Mouse (Mus musculus): ENCODE results near the gene Crybg1. TPM values are rescaled to one million over a fixed set of nuclear protein-coding genes. Genes with fewer than 3 reads are reported as not detected.

Gene Crybg1
- polyA plus RNA-seq, 1 experiment from 2014 or later, result 1.0 TPM

DNA sequence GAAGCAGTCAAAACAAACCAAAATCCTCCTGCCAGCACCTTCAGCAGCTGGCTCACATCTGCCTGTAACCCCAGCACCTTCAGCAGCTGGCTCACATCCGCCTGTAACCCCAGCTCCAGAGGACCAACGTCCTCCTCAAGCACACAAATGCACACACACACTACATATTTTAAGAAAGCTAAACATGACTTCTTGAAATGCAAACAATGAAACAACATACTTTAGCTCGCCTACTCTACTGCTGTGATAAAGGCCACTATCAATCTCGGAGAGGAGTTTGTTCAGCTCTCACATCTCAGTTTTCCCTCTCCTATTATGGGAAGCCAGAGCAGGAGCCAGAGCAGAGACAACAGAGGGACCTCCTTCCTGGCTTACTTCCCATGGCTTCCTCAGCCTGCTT is 34.0 kb downstream of the Crybg1 start:
- H3K27ac ChIP-seq (ENCODE audit: low read length), result no peak overlapping the region
- 35% methylated on average over 4 of the region's 4 CpGs for WGBS (ENCODE audit: insufficient replicate concordance)
- no peaks in the 10 kb centered on the region for H3K4me1 ChIP-seq (ENCODE audit: control insufficient read depth, low read depth, low read length)
- H3K36me3 ChIP-seq (ENCODE audit: control insufficient read depth, insufficient read depth), result no peaks in the 10 kb centered on the region
- H3K9ac ChIP-seq (ENCODE audit: low read depth, low read length), result no peak overlapping the region
- no peak overlapping the region for H3K4me2 ChIP-seq (ENCODE audit: low read depth, low read length)
- H3K9me3 ChIP-seq (replicated peaks; ENCODE audit: control insufficient read depth, low read length), result no peaks in the 10 kb centered on the region
- H3K27me3 ChIP-seq (ENCODE audit: control insufficient read depth, insufficient read depth, low read depth, low read length), result no peaks in the 10 kb centered on the region
- ATAC-seq (ENCODE audit: low read depth), result no peak
- H3K4me3 ChIP-seq (ENCODE audit: low read depth, low read length), result no peak overlapping the region

DNA sequence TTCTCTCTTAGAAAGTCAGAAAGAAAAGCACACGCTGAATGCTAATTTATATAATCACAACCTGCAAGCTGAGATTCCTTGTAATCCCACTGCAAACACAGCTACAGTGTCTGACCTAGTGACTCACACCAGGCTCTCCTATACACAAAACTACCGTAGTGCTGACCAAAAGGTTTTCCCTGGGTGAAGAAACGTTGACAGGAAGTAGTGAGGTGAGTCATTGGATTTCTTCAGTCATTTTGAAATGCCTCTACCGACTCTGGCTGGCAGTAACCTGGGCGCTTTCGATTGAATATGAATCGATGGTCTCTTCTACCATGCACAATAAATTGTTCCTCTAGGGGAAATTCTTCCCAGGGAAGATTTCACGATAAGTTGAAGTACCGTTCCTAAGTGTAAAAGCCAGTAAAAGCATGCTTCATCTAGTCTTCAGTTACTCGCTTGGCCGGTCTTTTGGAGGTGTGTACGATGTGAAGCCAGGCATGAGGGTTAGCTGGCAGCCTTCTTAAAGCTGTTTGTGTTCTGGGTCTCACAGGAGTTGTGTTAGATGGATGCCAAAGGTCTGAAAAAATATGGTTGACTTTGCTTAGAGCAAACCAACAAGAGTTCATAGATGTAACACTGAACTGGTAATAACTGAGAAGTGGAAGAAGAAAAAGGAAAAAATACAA is 36.5 kb downstream of the Crybg1 start:
- H3K4me1 ChIP-seq (ENCODE audit: control insufficient read depth, low read depth, low read length), result no peaks in the 10 kb centered on the region
- no peaks in the 10 kb centered on the region for H3K36me3 ChIP-seq (ENCODE audit: control insufficient read depth, insufficient read depth)
- H3K9ac ChIP-seq (ENCODE audit: low read depth, low read length), result no peak overlapping the region
- no peak overlapping the region for H3K4me3 ChIP-seq (ENCODE audit: low read depth, low read length)
- ATAC-seq (ENCODE audit: low read depth), result no peak
- WGBS (ENCODE audit: insufficient replicate concordance), result 62% methylated on average over 12 of the region's 12 CpGs
- no peak overlapping the region for H3K27ac ChIP-seq (ENCODE audit: low read length)
- no peaks in the 10 kb centered on the region for H3K27me3 ChIP-seq (ENCODE audit: control insufficient read depth, insufficient read depth, low read depth, low read length)
- no peak overlapping the region for H3K4me2 ChIP-seq (ENCODE audit: low read depth, low read length)
- H3K9me3 ChIP-seq (replicated peaks; ENCODE audit: control insufficient read depth, low read length), result no peaks in the 10 kb centered on the region

- 66% methylated on average over 10 of the region's 10 CpGs for WGBS (ENCODE audit: insufficient replicate concordance)
- H3K9me3 ChIP-seq (replicated peaks; ENCODE audit: control insufficient read depth, low read length), result no peaks in the 10 kb centered on the region
- H3K9ac ChIP-seq (ENCODE audit: low read depth, low read length), result no peak overlapping the region
- no peak overlapping the region for H3K4me2 ChIP-seq (ENCODE audit: low read depth, low read length)
- ATAC-seq (ENCODE audit: low read depth), result no peak
- no peaks in the 10 kb centered on the region for H3K36me3 ChIP-seq (ENCODE audit: control insufficient read depth, insufficient read depth)
- no peak overlapping the region for H3K27ac ChIP-seq (ENCODE audit: low read length)
- H3K4me3 ChIP-seq (ENCODE audit: low read depth, low read length), result no peak overlapping the region
- no peaks in the 10 kb centered on the region for H3K27me3 ChIP-seq (ENCODE audit: control insufficient read depth, insufficient read depth, low read depth, low read length)
- H3K4me1 ChIP-seq (ENCODE audit: control insufficient read depth, low read depth, low read length), result no peaks in the 10 kb centered on the region
Observed at GRCm38 (mm10) chr10:44111168-44111567, 37.5 kb downstream of the Crybg1 start.

DNA sequence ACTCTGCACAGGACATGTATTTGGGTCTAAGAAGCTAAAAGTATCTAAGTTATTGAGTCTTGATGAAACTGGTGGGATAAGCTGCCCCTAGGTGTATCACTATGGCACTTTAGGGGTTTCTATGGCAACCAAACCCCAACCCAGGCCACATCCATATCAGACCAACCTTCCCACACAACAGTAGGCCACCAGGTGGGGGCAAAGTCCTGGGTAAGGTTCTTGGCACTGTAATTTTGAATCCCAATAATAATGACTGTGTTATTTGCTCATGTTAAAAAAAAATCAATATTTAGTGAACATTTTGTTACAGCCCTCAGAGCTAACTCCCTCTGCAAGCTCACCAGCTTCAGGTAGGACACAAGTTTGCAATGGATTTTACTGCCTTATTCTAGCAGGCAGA is 38.2 kb downstream of the Crybg1 start:
- Histone ChIP-seq H3K9me3 (replicated peaks; ENCODE audit: control insufficient read depth, low read length) (no peaks in the 10 kb centered on the region), H3K4me3 (ENCODE audit: low read depth, low read length) (no peak overlapping the region), H3K9ac (ENCODE audit: low read depth, low read length) (no peak overlapping the region), H3K27ac (ENCODE audit: low read length) (no peak overlapping the region), H3K4me2 (ENCODE audit: low read depth, low read length) (no peak overlapping the region), H3K36me3 (ENCODE audit: control insufficient read depth, insufficient read depth) (no peaks in the 10 kb centered on the region), H3K27me3 (ENCODE audit: control insufficient read depth, insufficient read depth, low read depth, low read length) (no peaks in the 10 kb centered on the region), H3K4me1 (ENCODE audit: control insufficient read depth, low read depth, low read length) (no peaks in the 10 kb centered on the region)
- ATAC-seq (ENCODE audit: low read depth), result no peak

- Histone ChIP-seq H3K4me2 (ENCODE audit: low read depth, low read length) (no peak overlapping the region), H3K27ac (ENCODE audit: low read length) (no peak overlapping the region), H3K27me3 (ENCODE audit: control insufficient read depth, insufficient read depth, low read depth, low read length) (no peaks in the 10 kb centered on the region), H3K9me3 (replicated peaks; ENCODE audit: control insufficient read depth, low read length) (no peaks in the 10 kb centered on the region), H3K4me3 (ENCODE audit: low read depth, low read length) (no peak overlapping the region), H3K9ac (ENCODE audit: low read depth, low read length) (no peak overlapping the region), H3K4me1 (ENCODE audit: control insufficient read depth, low read depth, low read length) (no peaks in the 10 kb centered on the region), H3K36me3 (ENCODE audit: control insufficient read depth, insufficient read depth) (no peaks in the 10 kb centered on the region)
- no peak for ATAC-seq (ENCODE audit: low read depth)
- 68% methylated on average over 2 of the region's 2 CpGs for WGBS (ENCODE audit: insufficient replicate concordance)
Observed at GRCm38 (mm10) chr10:44094794-44095193, 53.9 kb downstream of the Crybg1 start.

DNA sequence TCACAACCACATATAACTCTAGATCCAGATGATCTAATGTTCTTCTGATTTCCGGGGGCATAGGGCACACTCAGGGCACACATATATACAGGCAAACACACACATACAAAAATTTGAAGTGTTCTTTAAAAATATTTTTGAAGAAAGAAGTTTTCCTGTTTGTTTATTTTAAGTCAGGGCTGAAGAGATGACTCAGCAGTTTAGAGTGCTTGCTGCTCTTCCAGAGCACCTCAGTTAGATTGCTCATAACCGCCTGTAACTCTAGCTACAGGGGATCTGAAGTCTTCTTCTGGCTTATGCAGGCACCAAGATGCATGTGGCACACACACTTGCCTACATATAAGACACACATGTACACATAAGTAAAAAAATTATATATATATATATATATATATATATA is 56.9 kb downstream of the Crybg1 start:
- no peaks in the 10 kb centered on the region for H3K36me3 ChIP-seq (ENCODE audit: control insufficient read depth, insufficient read depth)
- ATAC-seq (ENCODE audit: low read depth), result no peak

GRCm38 (mm10) chr10:44080351-44080750 is 68.3 kb downstream of the Crybg1 start:
- Histone ChIP-seq H3K4me1 (ENCODE audit: control insufficient read depth, low read depth, low read length) (no peaks in the 10 kb centered on the region), H3K27me3 (ENCODE audit: control insufficient read depth, insufficient read depth, low read depth, low read length) (no peaks in the 10 kb centered on the region), H3K27ac (ENCODE audit: low read length) (no peak overlapping the region), H3K4me3 (ENCODE audit: low read depth, low read length) (no peak overlapping the region), H3K4me2 (ENCODE audit: low read depth, low read length) (no peak overlapping the region), H3K9ac (ENCODE audit: low read depth, low read length) (no peak overlapping the region), H3K9me3 (replicated peaks; ENCODE audit: control insufficient read depth, low read length) (no peaks in the 10 kb centered on the region), H3K36me3 (ENCODE audit: control insufficient read depth, insufficient read depth) (no peaks in the 10 kb centered on the region)
- 61% methylated on average over 6 of the region's 6 CpGs for WGBS (ENCODE audit: insufficient replicate concordance)
- no peak for ATAC-seq (ENCODE audit: low read depth)

More for the DNA sequence above, 56.9 kb downstream of the Crybg1 start:
- no peaks in the 10 kb centered on the region for H3K9me3 ChIP-seq (replicated peaks; ENCODE audit: control insufficient read depth, low read length)
- 77% methylated on average over 2 of the region's 2 CpGs for WGBS (ENCODE audit: insufficient replicate concordance)
- no peaks in the 10 kb centered on the region for H3K4me1 ChIP-seq (ENCODE audit: control insufficient read depth, low read depth, low read length)
- no peaks in the 10 kb centered on the region for H3K27me3 ChIP-seq (ENCODE audit: control insufficient read depth, insufficient read depth, low read depth, low read length)
- H3K4me2 ChIP-seq (ENCODE audit: low read depth, low read length), result no peak overlapping the region
- H3K4me3 ChIP-seq (ENCODE audit: low read depth, low read length), result no peak overlapping the region
- H3K27ac ChIP-seq (ENCODE audit: low read length), result no peak overlapping the region
- no peak overlapping the region for H3K9ac ChIP-seq (ENCODE audit: low read depth, low read length)

GRCm38 (mm10) chr10:44078799-44079521 is 69.7 kb downstream of the Crybg1 start:
- H3K27ac ChIP-seq (ENCODE audit: low read length), result no peak overlapping the region
- WGBS (ENCODE audit: insufficient replicate concordance), result 17% methylated on average over 6 of the region's 6 CpGs

GRCm38 (mm10) chr10:44071095-44071494 is 77.6 kb downstream of the Crybg1 start:
- H3K36me3 ChIP-seq (ENCODE audit: control insufficient read depth, insufficient read depth), result no peaks in the 10 kb centered on the region
- H3K4me3 ChIP-seq (ENCODE audit: low read depth, low read length), result no peak overlapping the region
- ATAC-seq (ENCODE audit: low read depth), result no peak
- H3K27me3 ChIP-seq (ENCODE audit: control insufficient read depth, insufficient read depth, low read depth, low read length), result no peaks in the 10 kb centered on the region
- H3K4me1 ChIP-seq (ENCODE audit: control insufficient read depth, low read depth, low read length), result no peaks in the 10 kb centered on the region; the same call in 1 of the 2 replicates
- H3K4me2 ChIP-seq (ENCODE audit: low read depth, low read length), result no peak overlapping the region
- no peak overlapping the region for H3K27ac ChIP-seq (ENCODE audit: low read length)
- 2% methylated on average over 4 of the region's 4 CpGs for WGBS (ENCODE audit: insufficient replicate concordance)
- H3K9ac ChIP-seq (ENCODE audit: low read depth, low read length), result no peak overlapping the region
- no peaks in the 10 kb centered on the region for H3K9me3 ChIP-seq (replicated peaks; ENCODE audit: control insufficient read depth, low read length)

More at GRCm38 (mm10) chr10:44078799-44079521, 69.7 kb downstream of the Crybg1 start:
- Histone ChIP-seq H3K4me3 (ENCODE audit: low read depth, low read length) (no peak overlapping the region), H3K4me2 (ENCODE audit: low read depth, low read length) (no peak overlapping the region), H3K36me3 (ENCODE audit: control insufficient read depth, insufficient read depth) (no peaks in the 10 kb centered on the region), H3K9ac (ENCODE audit: low read depth, low read length) (no peak overlapping the region), H3K27me3 (ENCODE audit: control insufficient read depth, insufficient read depth, low read depth, low read length) (no peaks in the 10 kb centered on the region), H3K9me3 (replicated peaks; ENCODE audit: control insufficient read depth, low read length) (no peaks in the 10 kb centered on the region), H3K4me1 (ENCODE audit: control insufficient read depth, low read depth, low read length) (no peaks in the 10 kb centered on the region)
- ATAC-seq (ENCODE audit: low read depth), result no peak
